In the genomic region with DNA sequence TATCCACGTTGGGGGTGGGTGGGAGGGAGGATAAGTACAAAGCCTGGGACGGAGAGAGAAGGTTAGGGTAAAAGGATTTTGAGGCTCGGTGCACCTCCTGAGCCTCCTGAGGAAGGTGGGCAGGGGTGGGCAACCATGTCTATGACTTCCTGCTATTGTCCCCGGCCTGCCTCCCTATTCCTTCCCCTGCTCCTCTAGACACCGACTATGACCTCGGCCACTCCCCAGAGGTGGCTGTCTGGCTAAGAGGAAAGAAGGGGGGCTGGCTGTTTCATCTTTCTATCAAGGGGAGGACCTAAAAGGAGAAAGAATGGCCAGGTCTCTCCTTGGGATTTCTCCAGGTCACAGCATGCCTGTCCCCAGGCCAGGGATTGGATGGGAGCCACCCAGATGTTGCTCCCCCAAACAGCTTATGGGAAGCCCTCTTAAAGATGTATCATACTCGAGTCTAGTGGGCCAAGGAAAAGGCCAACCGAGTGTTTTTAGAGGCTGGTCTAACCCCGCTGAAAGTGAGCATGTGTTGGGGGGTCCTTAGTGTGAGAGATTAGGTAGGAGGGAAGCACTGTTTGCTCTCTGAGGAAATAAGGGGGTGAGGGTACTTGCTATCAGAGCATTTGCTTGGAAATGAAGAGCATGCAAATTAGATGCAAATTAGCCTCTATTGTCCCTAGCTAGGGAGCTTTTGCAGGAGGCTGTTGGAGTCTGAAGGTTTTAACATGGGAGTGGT, we compare ENCODE assay signal across 8 mouse cellular contexts. TPM values are rescaled to one million over a fixed set of nuclear protein-coding genes. Genes with fewer than 3 reads are reported as not detected.
DNase-seq lines count a peak whose midpoint lies in the region; ATAC-seq lines count a peak whose summit lies in the region.

No protein-coding gene starts in this region.

- no peak for DNase-seq in heart, adult 8-10 months (ENCODE audit: low spot score)
- peak; percentile 51 for DNase-seq in cerebellum, adult 9-11 months
- no peak for DNase-seq in left cerebral cortex, adult 11 months (ENCODE audit: low spot score)
- no peak for DNase-seq in left cerebral cortex, postnatal 4 days
- DNase-seq in right cerebral cortex, adult 2 months (ENCODE audit: low spot score in 2 of 2), result no peak

- no peaks in the 10 kb centered on the region for H3K9me3 ChIP-seq in heart, embryonic 12.5 days (replicated peaks)
- H3K9me3 ChIP-seq in hindbrain, embryonic 12.5 days (replicated peaks), result no peaks in the 10 kb centered on the region
- no peaks in the 10 kb centered on the region for H3K9me3 ChIP-seq in midbrain, embryonic 13.5 days

- peak overlapping the region; percentile 62 for H3K4me3 ChIP-seq in heart, embryonic 12.5 days
- peak overlapping the region; percentile 88 for H3K4me3 ChIP-seq in hindbrain, embryonic 12.5 days
- H3K4me3 ChIP-seq in midbrain, embryonic 13.5 days (replicated peaks), result peak overlapping the region; percentile 89

- intact Hi-C loops in left cerebral cortex, postnatal 4 days (cut with DNase I), result no loop called here

- 15% methylated on average over 9 of the region's 9 CpGs for WGBS in heart, embryonic 12.5 days
- 5% methylated on average over 9 of the region's 9 CpGs for WGBS in hindbrain, embryonic 12.5 days
- WGBS in midbrain, embryonic 13.5 days, result 5% methylated on average over 9 of the region's 9 CpGs

- H3K27ac ChIP-seq in heart, embryonic 12.5 days (ENCODE audit: poor library complexity, severe bottlenecking), result no peak overlapping the region
- peak overlapping the region; percentile 91 for H3K27ac ChIP-seq in hindbrain, embryonic 12.5 days
- peak overlapping the region; percentile 82 for H3K27ac ChIP-seq in midbrain, embryonic 13.5 days

- no peak for ATAC-seq in heart, embryonic 12.5 days (ENCODE audit: insufficient number of reproducible peaks, low FRiP score)
- no peak for ATAC-seq in hindbrain, embryonic 12.5 days (ENCODE audit: low FRiP score)
- ATAC-seq in midbrain, embryonic 13.5 days, result peak; percentile 7; the same call in 1 of the 2 replicates

- peaks cover 45% of the 10 kb centered on the region for H3K4me1 ChIP-seq in heart, embryonic 12.5 days (replicated peaks)
- peaks cover 44% of the 10 kb centered on the region for H3K4me1 ChIP-seq in hindbrain, embryonic 12.5 days
- H3K4me1 ChIP-seq in midbrain, embryonic 13.5 days (replicated peaks), result peaks cover 44% of the 10 kb centered on the region

- H3K36me3 ChIP-seq in heart, embryonic 12.5 days, result peaks cover 2% of the 10 kb centered on the region; the same call in 1 of the 2 replicates
- peaks cover 28% of the 10 kb centered on the region for H3K36me3 ChIP-seq in hindbrain, embryonic 12.5 days
- peaks cover 28% of the 10 kb centered on the region for H3K36me3 ChIP-seq in midbrain, embryonic 13.5 days

- H3K27me3 ChIP-seq in heart, embryonic 12.5 days (replicated peaks), result peaks cover 13% of the 10 kb centered on the region; the same call in 1 of the 2 replicates
- H3K27me3 ChIP-seq in hindbrain, embryonic 12.5 days, result peaks cover 2% of the 10 kb centered on the region; the same call in 1 of the 2 replicates
- H3K27me3 ChIP-seq in midbrain, embryonic 13.5 days, result no peaks in the 10 kb centered on the region

- peak overlapping the region; percentile 98 for H3K4me2 ChIP-seq in heart, embryonic 12.5 days
- peak overlapping the region; percentile 76 for H3K4me2 ChIP-seq in hindbrain, embryonic 12.5 days (replicated peaks)
- peak overlapping the region; percentile 82 for H3K4me2 ChIP-seq in midbrain, embryonic 13.5 days (replicated peaks)

- H3K9ac ChIP-seq in heart, embryonic 12.5 days, result peak overlapping the region; percentile 87
- H3K9ac ChIP-seq in hindbrain, embryonic 12.5 days, result peak overlapping the region; percentile 92
- peak overlapping the region; percentile 89 for H3K9ac ChIP-seq in midbrain, embryonic 13.5 days (replicated peaks)

RNA-seq across cellular contexts. Expression of gene Sema6c, which starts 1.5 kb away (rescaled TPM):
- 3.6 and 5.5 TPM in 2 replicates for polyA plus RNA-seq in heart, embryonic 12.5 days (2016; fragmentation: Nextera tagmentation; extraction: Ambion mirVana)
- total RNA-seq in heart, adult 8-10 months (2022), result 1 to 10 TPM; 2.6 to 8.1 (median 5.5) TPM
- 59.5 and 68.7 TPM in 2 replicates for polyA plus RNA-seq in hindbrain, embryonic 12.5 days (2016; fragmentation: Nextera tagmentation; extraction: Ambion mirVana)
- polyA plus RNA-seq in midbrain, embryonic 13.5 days (2015; fragmentation: Nextera tagmentation; extraction: Ambion mirVana), result 23.4 and 37.6 TPM in 2 replicates
- total RNA-seq in left cerebral cortex, postnatal 4 days (2021), result 100 to 1,000 TPM; 141 to 155 TPM

RNA-seq across cellular contexts. Expression of gene Tnfaip8l2, which starts 19.6 kb away (rescaled TPM):
- polyA plus RNA-seq in heart, embryonic 12.5 days (2016; fragmentation: Nextera tagmentation; extraction: Ambion mirVana), result 0.62 and 0.91 TPM in 2 replicates
- 1 to 10 TPM in 3 of 4 experiments, under 1 TPM in 1; 0.62 to 1.9 (median 1.5) TPM for total RNA-seq in heart, adult 8-10 months (2022)
- 2.1 and 2.6 TPM in 2 replicates for polyA plus RNA-seq in hindbrain, embryonic 12.5 days (2016; fragmentation: Nextera tagmentation; extraction: Ambion mirVana)
- 2.3 and 2.8 TPM in 2 replicates for polyA plus RNA-seq in midbrain, embryonic 13.5 days (2015; fragmentation: Nextera tagmentation; extraction: Ambion mirVana)
- under 1 TPM; 0.74 to 0.92 TPM for total RNA-seq in left cerebral cortex, postnatal 4 days (2021)

RNA-seq across cellular contexts. Expression of gene Lysmd1, which starts 27.9 kb away (rescaled TPM):
- polyA plus RNA-seq in heart, embryonic 12.5 days (2016; fragmentation: Nextera tagmentation; extraction: Ambion mirVana), result 8.1 and 9.1 TPM in 2 replicates
- total RNA-seq in heart, adult 8-10 months (2022), result 1 to 10 TPM; 4.8 to 5.4 (median 5.0) TPM
- polyA plus RNA-seq in hindbrain, embryonic 12.5 days (2016; fragmentation: Nextera tagmentation; extraction: Ambion mirVana), result 22.6 and 23.9 TPM in 2 replicates
- 36.2 and 38.1 TPM in 2 replicates for polyA plus RNA-seq in midbrain, embryonic 13.5 days (2015; fragmentation: Nextera tagmentation; extraction: Ambion mirVana)
- 10 to 100 TPM; 19.8 to 23.0 TPM for total RNA-seq in left cerebral cortex, postnatal 4 days (2021)

RNA-seq across cellular contexts. Expression of gene Scnm1, which starts 28.0 kb away (rescaled TPM):
- 48.6 and 52.7 TPM in 2 replicates for polyA plus RNA-seq in heart, embryonic 12.5 days (2016; fragmentation: Nextera tagmentation; extraction: Ambion mirVana)
- total RNA-seq in heart, adult 8-10 months (2022), result 10 to 100 TPM; 29.0 to 39.4 (median 33.2) TPM
- polyA plus RNA-seq in hindbrain, embryonic 12.5 days (2016; fragmentation: Nextera tagmentation; extraction: Ambion mirVana), result 89.4 and 94.1 TPM in 2 replicates
- polyA plus RNA-seq in midbrain, embryonic 13.5 days (2015; fragmentation: Nextera tagmentation; extraction: Ambion mirVana), result 99.2 and 103 TPM in 2 replicates
- 10 to 100 TPM; 39.9 to 43.2 TPM for total RNA-seq in left cerebral cortex, postnatal 4 days (2021)

RNA-seq across cellular contexts. Expression of gene Tmod4, which starts 37.5 kb away (rescaled TPM):
- 0.59 and 0.69 TPM in 2 replicates for polyA plus RNA-seq in heart, embryonic 12.5 days (2016; fragmentation: Nextera tagmentation; extraction: Ambion mirVana)
- total RNA-seq in heart, adult 8-10 months (2022), result 10 to 100 TPM; 35.7 to 43.4 (median 39.0) TPM
- 0.81 and 0.99 TPM in 2 replicates for polyA plus RNA-seq in hindbrain, embryonic 12.5 days (2016; fragmentation: Nextera tagmentation; extraction: Ambion mirVana)
- polyA plus RNA-seq in midbrain, embryonic 13.5 days (2015; fragmentation: Nextera tagmentation; extraction: Ambion mirVana), result 1.0 and 1.8 TPM in 2 replicates
- total RNA-seq in left cerebral cortex, postnatal 4 days (2021), result 1 to 10 TPM in 1 of 2 experiments, under 1 TPM in 1; 0.87 to 1.0 TPM
